27 mouse cellular contexts compared by ENCODE assay signal in the genomic region with DNA sequence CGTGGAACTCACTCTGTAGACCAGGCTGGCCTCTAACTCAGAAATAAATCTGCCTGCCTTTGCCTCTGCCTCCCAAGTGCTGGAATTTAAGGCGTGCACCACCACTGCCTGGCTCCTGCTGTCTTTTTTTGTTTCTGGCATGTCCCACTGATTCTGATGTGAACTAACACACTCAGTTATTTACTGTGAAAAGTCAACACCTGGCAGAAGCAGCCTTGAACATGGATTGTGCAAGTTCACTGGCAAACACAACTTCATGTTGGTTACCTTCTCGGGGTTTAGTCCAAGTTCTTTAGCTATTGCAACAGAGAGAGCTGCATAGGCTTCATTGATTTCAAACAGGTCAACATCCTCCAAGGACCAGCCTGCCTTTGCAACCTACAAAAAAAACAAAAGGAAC. TPM values are rescaled to one million over a fixed set of nuclear protein-coding genes. Genes with fewer than 3 reads are reported as not detected.
DNase-seq lines count a peak whose midpoint lies in the region; ATAC-seq and TF ChIP-seq lines count a peak whose summit lies in the region.
"Had no signal": no experiment of that assay in that cellular context is flagged by ENCODE, and none has a peak within 500 bp of the region (broad histone marks: within the 10 kb centered on the region; RNA-seq: fewer than 3 reads in every experiment).

No protein-coding gene starts in this region.

- WGBS in midbrain, embryonic 11.5 days = 95% methylated on average over 3 of the region's 3 CpGs
- 87% methylated on average over 3 of the region's 3 CpGs for WGBS in midbrain, embryonic 16.5 days
- 73% methylated on average over 3 of the region's 3 CpGs for WGBS in liver, embryonic 14.5 days (ENCODE audit: insufficient replicate concordance)
- WGBS in forebrain, embryonic 16.5 days = 86% methylated on average over 3 of the region's 3 CpGs

- H3K9me3 ChIP-seq in midbrain, embryonic 11.5 days (ENCODE audit: control insufficient read depth, low read length) = no peaks in the 10 kb centered on the region
- H3K9me3 ChIP-seq in midbrain, embryonic 16.5 days (replicated peaks; ENCODE audit: control insufficient read depth, low read length, poor library complexity, severe bottlenecking) = no peaks in the 10 kb centered on the region
- H3K9me3 ChIP-seq in liver, embryonic 14.5 days (ENCODE audit: control insufficient read depth, low read length) = no peaks in the 10 kb centered on the region
- no peaks in the 10 kb centered on the region for H3K9me3 ChIP-seq in forebrain, embryonic 16.5 days (ENCODE audit: control insufficient read depth, low read length)
- H3K9me3 ChIP-seq: forebrain, embryonic 10.5 days; G1E; heart, embryonic 12.5 days; intestine, embryonic 15.5 days; kidney, embryonic 15.5 days; limb, embryonic 12.5 days; midbrain, embryonic 10.5 days; neural tube, embryonic 12.5 days had no signal

- peak; percentile 42 for DNase-seq in adrenal gland, postnatal 10 days
- no peak for DNase-seq in adrenal gland, postnatal 25 days
- peak; percentile 83 for DNase-seq in midbrain, embryonic 11.5 days (ENCODE audit: low spot score, missing footprints)
- DNase-seq in liver, embryonic 14.5 days (ENCODE audit: low read depth in 3 of 3, low spot score in 3 of 3) = peak in 2 of 3 experiments; percentile 17 to 43
- no peak for DNase-seq in retina, postnatal 1 day
- DNase-seq in thymus, postnatal 36 days = no peak
- DNase-seq: adrenal gland, adult 8-10 months; cerebellum, adult 11-12 months; cerebellum, postnatal 25 days; embryo, embryonic 11 days; heart, postnatal 14 days; spleen, adult 18-20 months; thymus, postnatal 4 days had no signal

- ATAC-seq in midbrain, embryonic 11.5 days (ENCODE audit: low FRiP score) = no peak
- no peak for ATAC-seq in midbrain, embryonic 16.5 days
- peak; percentile 52 for ATAC-seq in liver, embryonic 14.5 days (ENCODE audit: insufficient read depth)
- no peak for ATAC-seq in forebrain, embryonic 16.5 days
- ATAC-seq: CD4-positive, CD25-positive, alpha-beta regulatory T cell, adult 4 months had no signal

- H3K27ac ChIP-seq in midbrain, embryonic 11.5 days (ENCODE audit: low read depth, low read length) = no peak overlapping the region
- H3K27ac ChIP-seq in midbrain, embryonic 16.5 days (ENCODE audit: low read length) = no peak overlapping the region
- no peak overlapping the region for H3K27ac ChIP-seq in liver, embryonic 14.5 days
- H3K27ac ChIP-seq in forebrain, embryonic 16.5 days (ENCODE audit: low read length) = no peak overlapping the region
- H3K27ac ChIP-seq: forebrain, embryonic 10.5 days; hindbrain, embryonic 14.5 days; intestine, embryonic 15.5 days; kidney, embryonic 15.5 days; limb, embryonic 12.5 days; macrophage; midbrain, embryonic 10.5 days; neural tube, embryonic 12.5 days had no signal

- H3K4me1 ChIP-seq in midbrain, embryonic 11.5 days (ENCODE audit: control insufficient read depth, insufficient read depth, low read length) = no peaks in the 10 kb centered on the region
- no peaks in the 10 kb centered on the region for H3K4me1 ChIP-seq in midbrain, embryonic 16.5 days (ENCODE audit: control insufficient read depth, insufficient read depth, low read length)
- H3K4me1 ChIP-seq in liver, embryonic 14.5 days (replicated peaks; ENCODE audit: control insufficient read depth in 2 of 2, insufficient read depth in 2 of 2, low read length in 1 of 2) = no peaks in the 10 kb centered on the region
- no peaks in the 10 kb centered on the region for H3K4me1 ChIP-seq in forebrain, embryonic 16.5 days (replicated peaks; ENCODE audit: control insufficient read depth, insufficient read depth, low read length)
- H3K4me1 ChIP-seq: forebrain, embryonic 10.5 days; heart, embryonic 12.5 days; intestine, embryonic 15.5 days; kidney, embryonic 15.5 days; limb, embryonic 12.5 days; midbrain, embryonic 10.5 days; neural tube, embryonic 12.5 days had no signal

- no peak overlapping the region for H3K9ac ChIP-seq in midbrain, embryonic 11.5 days (ENCODE audit: low read length)
- H3K9ac ChIP-seq in midbrain, embryonic 16.5 days (ENCODE audit: low read depth, low read length) = no peak overlapping the region
- H3K9ac ChIP-seq in liver, embryonic 14.5 days (replicated peaks) = no peak overlapping the region
- no peak overlapping the region for H3K9ac ChIP-seq in forebrain, embryonic 16.5 days (replicated peaks; ENCODE audit: low read depth, low read length)
- H3K9ac ChIP-seq: heart, embryonic 12.5 days; hindbrain, embryonic 14.5 days; intestine, embryonic 15.5 days; kidney, embryonic 15.5 days; limb, embryonic 12.5 days; neural tube, embryonic 12.5 days had no signal

- H3K4me3 ChIP-seq in midbrain, embryonic 11.5 days (ENCODE audit: low read depth, low read length) = no peak overlapping the region
- no peak overlapping the region for H3K4me3 ChIP-seq in midbrain, embryonic 16.5 days (ENCODE audit: low read depth, low read length)
- H3K4me3 ChIP-seq in liver, embryonic 14.5 days (ENCODE audit: insufficient read depth in 1 of 2, low read depth in 2 of 2, low read length in 2 of 2) = no peak overlapping the region
- no peak overlapping the region for H3K4me3 ChIP-seq in forebrain, embryonic 16.5 days (replicated peaks; ENCODE audit: low read length)
- H3K4me3 ChIP-seq: forebrain, embryonic 10.5 days; heart, embryonic 12.5 days; intestine, embryonic 15.5 days; kidney, embryonic 15.5 days; limb, embryonic 12.5 days; midbrain, embryonic 10.5 days; neural tube, embryonic 12.5 days had no signal

- no peak for TF ChIP-seq EP300 in liver, embryonic 14.5 days (IDR thresholded peaks at IDR 0.05; ENCODE audit: low read depth)

- TF ChIP-seq CTCF in liver, embryonic 14.5 days (IDR thresholded peaks at IDR 0.05; ENCODE audit: low read depth) = no peak

- peaks cover 30% of the 10 kb centered on the region for H3K36me3 ChIP-seq in midbrain, embryonic 11.5 days (ENCODE audit: control insufficient read depth, insufficient read depth, low read length)
- peaks cover 50% of the 10 kb centered on the region for H3K36me3 ChIP-seq in midbrain, embryonic 16.5 days (ENCODE audit: control insufficient read depth, insufficient read depth, low read length)
- H3K36me3 ChIP-seq in liver, embryonic 14.5 days (replicated peaks; ENCODE audit: control insufficient read depth, insufficient read depth, low read depth) = peaks cover 57% of the 10 kb centered on the region
- H3K36me3 ChIP-seq in forebrain, embryonic 16.5 days (ENCODE audit: control insufficient read depth, insufficient read depth) = peaks cover 52% of the 10 kb centered on the region

- H3K4me2 ChIP-seq in midbrain, embryonic 11.5 days = no peak overlapping the region
- no peak overlapping the region for H3K4me2 ChIP-seq in midbrain, embryonic 16.5 days (ENCODE audit: low read length)
- no peak overlapping the region for H3K4me2 ChIP-seq in liver, embryonic 14.5 days (ENCODE audit: low read depth)
- no peak overlapping the region for H3K4me2 ChIP-seq in forebrain, embryonic 16.5 days (ENCODE audit: low read length)
- H3K4me2 ChIP-seq: heart, embryonic 12.5 days; hindbrain, embryonic 14.5 days; intestine, embryonic 15.5 days; kidney, embryonic 15.5 days; limb, embryonic 12.5 days; neural tube, embryonic 12.5 days had no signal

- H3K27me3 ChIP-seq in midbrain, embryonic 11.5 days (ENCODE audit: control insufficient read depth, insufficient read depth, low read length) = no peaks in the 10 kb centered on the region
- H3K27me3 ChIP-seq in midbrain, embryonic 16.5 days (ENCODE audit: control insufficient read depth, insufficient read depth, low read depth, low read length) = no peaks in the 10 kb centered on the region
- no peaks in the 10 kb centered on the region for H3K27me3 ChIP-seq in liver, embryonic 14.5 days (ENCODE audit: control insufficient read depth, insufficient read depth, low read length)
- H3K27me3 ChIP-seq in forebrain, embryonic 16.5 days (replicated peaks; ENCODE audit: control insufficient read depth, insufficient read depth, low read length) = no peaks in the 10 kb centered on the region
- H3K27me3 ChIP-seq: heart, embryonic 12.5 days; intestine, embryonic 15.5 days; kidney, embryonic 15.5 days; limb, embryonic 12.5 days; neural tube, embryonic 12.5 days had no signal

RNA-seq across cellular contexts. Expression of a gene that starts 8.9 kb away (rescaled TPM):
- 100 to 1,000 TPM in 1 of 2 experiments, 10 to 100 TPM in 1; 87.0 to 122 TPM for total RNA-seq in adrenal gland, postnatal 10 days (2021)
- 63.0 and 72.7 TPM in 2 replicates for total RNA-seq in adrenal gland, postnatal 25 days (2021)
- 172 and 176 TPM in 2 replicates for polyA plus RNA-seq in midbrain, embryonic 11.5 days (2014; fragmentation: Nextera tagmentation; extraction: Ambion mirVana)
- 117 and 122 TPM in 2 replicates for polyA plus RNA-seq in midbrain, embryonic 16.5 days (2015; fragmentation: Nextera tagmentation; extraction: Ambion mirVana)
- polyA plus RNA-seq in liver, embryonic 14.5 days (2012; rRNA removed) = 45.5 and 55.4 TPM in 2 replicates
- polyA plus RNA-seq in liver, embryonic 14.5 days (2014; fragmentation: Nextera tagmentation; extraction: Ambion mirVana) = 107 and 111 TPM in 2 replicates
- 122 and 126 TPM in 2 replicates for polyA plus RNA-seq in forebrain, embryonic 16.5 days (2015; fragmentation: Nextera tagmentation; extraction: Ambion mirVana)

RNA-seq across cellular contexts. Expression of a gene that starts 9.5 kb away (rescaled TPM):
- total RNA-seq in adrenal gland, postnatal 10 days (2021) = 100 to 1,000 TPM; 235 to 266 TPM
- 206 and 219 TPM in 2 replicates for total RNA-seq in adrenal gland, postnatal 25 days (2021)
- 542 and 583 TPM in 2 replicates for polyA plus RNA-seq in midbrain, embryonic 11.5 days (2014; fragmentation: Nextera tagmentation; extraction: Ambion mirVana)
- polyA plus RNA-seq in midbrain, embryonic 16.5 days (2015; fragmentation: Nextera tagmentation; extraction: Ambion mirVana) = 347 and 381 TPM in 2 replicates
- 68.1 and 110 TPM in 2 replicates for polyA plus RNA-seq in liver, embryonic 14.5 days (2012; rRNA removed)
- 249 and 251 TPM in 2 replicates for polyA plus RNA-seq in liver, embryonic 14.5 days (2014; fragmentation: Nextera tagmentation; extraction: Ambion mirVana)
- polyA plus RNA-seq in forebrain, embryonic 16.5 days (2015; fragmentation: Nextera tagmentation; extraction: Ambion mirVana) = 410 and 457 TPM in 2 replicates

RNA-seq across cellular contexts. Expression of a gene that starts 15.0 kb away (rescaled TPM):
- total RNA-seq in adrenal gland, postnatal 10 days (2021) = 1 to 10 TPM; 2.2 to 2.8 TPM
- total RNA-seq in adrenal gland, postnatal 25 days (2021) = 4.8 and 6.0 TPM in 2 replicates
- polyA plus RNA-seq in midbrain, embryonic 11.5 days (2014; fragmentation: Nextera tagmentation; extraction: Ambion mirVana) = 1.1 and 1.2 TPM in 2 replicates
- 0.75 and 1.7 TPM in 2 replicates for polyA plus RNA-seq in midbrain, embryonic 16.5 days (2015; fragmentation: Nextera tagmentation; extraction: Ambion mirVana)
- 0.38 and 0.44 TPM in 2 replicates for polyA plus RNA-seq in liver, embryonic 14.5 days (2012; rRNA removed)
- polyA plus RNA-seq in liver, embryonic 14.5 days (2014; fragmentation: Nextera tagmentation; extraction: Ambion mirVana) = 0.15 and 0.50 TPM in 2 replicates
- polyA plus RNA-seq in forebrain, embryonic 16.5 days (2015; fragmentation: Nextera tagmentation; extraction: Ambion mirVana) = 2.2 and 2.3 TPM in 2 replicates
- polyA plus RNA-seq: G1E, macrophage had no signal

RNA-seq across cellular contexts. Expression of a gene that starts 15.4 kb away (rescaled TPM):
- total RNA-seq in adrenal gland, postnatal 10 days (2021) = 10 to 100 TPM in 1 of 2 experiments, 1 to 10 TPM in 1; 9.1 to 18.7 TPM
- total RNA-seq in adrenal gland, postnatal 25 days (2021) = 2.0 and 3.1 TPM in 2 replicates
- 0.93 and 1.4 TPM in 2 replicates for polyA plus RNA-seq in midbrain, embryonic 11.5 days (2014; fragmentation: Nextera tagmentation; extraction: Ambion mirVana)
- 0.76 and 1.4 TPM in 2 replicates for polyA plus RNA-seq in midbrain, embryonic 16.5 days (2015; fragmentation: Nextera tagmentation; extraction: Ambion mirVana)
- 2.8 and 3.9 TPM in 2 replicates for polyA plus RNA-seq in liver, embryonic 14.5 days (2012; rRNA removed)
- 3.9 and 4.4 TPM in 2 replicates for polyA plus RNA-seq in liver, embryonic 14.5 days (2014; fragmentation: Nextera tagmentation; extraction: Ambion mirVana)
- 1.0 and 1.1 TPM in 2 replicates for polyA plus RNA-seq in forebrain, embryonic 16.5 days (2015; fragmentation: Nextera tagmentation; extraction: Ambion mirVana)
- total RNA-seq: gastrocnemius, adult 18-20 months had no signal

RNA-seq across cellular contexts. Expression of a gene that starts 35.5 kb away (rescaled TPM):
- total RNA-seq in adrenal gland, postnatal 10 days (2021) = 100 to 1,000 TPM; 108 to 118 TPM
- total RNA-seq in adrenal gland, postnatal 25 days (2021) = 122 and 138 TPM in 2 replicates
- polyA plus RNA-seq in midbrain, embryonic 11.5 days (2014; fragmentation: Nextera tagmentation; extraction: Ambion mirVana) = 370 and 373 TPM in 2 replicates
- polyA plus RNA-seq in midbrain, embryonic 16.5 days (2015; fragmentation: Nextera tagmentation; extraction: Ambion mirVana) = 378 and 382 TPM in 2 replicates
- polyA plus RNA-seq in liver, embryonic 14.5 days (2012; rRNA removed) = 29.2 and 36.3 TPM in 2 replicates
- polyA plus RNA-seq in liver, embryonic 14.5 days (2014; fragmentation: Nextera tagmentation; extraction: Ambion mirVana) = 55.4 and 59.3 TPM in 2 replicates
- 336 and 338 TPM in 2 replicates for polyA plus RNA-seq in forebrain, embryonic 16.5 days (2015; fragmentation: Nextera tagmentation; extraction: Ambion mirVana)

Comparison
In these comparisons a context has a peak if more than half of its experiments do, and no peak if none do; other contexts are left out.
1. DNase-seq: peak in adrenal gland, postnatal 10 days (single experiment), midbrain, embryonic 11.5 days (single experiment) and liver, embryonic 14.5 days (2 of 3); none in adrenal gland, postnatal 25 days (single experiment), retina, postnatal 1 day (single experiment) and thymus, postnatal 36 days (0 of 2).